Mouse (Mus musculus) urinary bladder, adult 2 months (tissue): ENCODE measurements around the gene Tmtc2. TPM values are rescaled to one million over a fixed set of nuclear protein-coding genes. Genes with fewer than 3 reads are reported as not detected.

ENCODE experiments used
- DNase-seq: peaks from one replicate; pipeline ENCODE4 v3.0.0; 2022; ENCODE audit warnings: low spot score
- polyA plus RNA-seq: library from polyadenylated mRNA; depleted of rRNA; stranded (reverse); fragments of >200 nt; gene quantifications from 2 replicates; pipeline ENCODE4 v1.2.3, GENCODE M21; 2012; rRNA removed

Tmtc2 gene
- polyA plus RNA-seq, result 5.4 and 5.9 TPM in 2 replicates

DNA sequence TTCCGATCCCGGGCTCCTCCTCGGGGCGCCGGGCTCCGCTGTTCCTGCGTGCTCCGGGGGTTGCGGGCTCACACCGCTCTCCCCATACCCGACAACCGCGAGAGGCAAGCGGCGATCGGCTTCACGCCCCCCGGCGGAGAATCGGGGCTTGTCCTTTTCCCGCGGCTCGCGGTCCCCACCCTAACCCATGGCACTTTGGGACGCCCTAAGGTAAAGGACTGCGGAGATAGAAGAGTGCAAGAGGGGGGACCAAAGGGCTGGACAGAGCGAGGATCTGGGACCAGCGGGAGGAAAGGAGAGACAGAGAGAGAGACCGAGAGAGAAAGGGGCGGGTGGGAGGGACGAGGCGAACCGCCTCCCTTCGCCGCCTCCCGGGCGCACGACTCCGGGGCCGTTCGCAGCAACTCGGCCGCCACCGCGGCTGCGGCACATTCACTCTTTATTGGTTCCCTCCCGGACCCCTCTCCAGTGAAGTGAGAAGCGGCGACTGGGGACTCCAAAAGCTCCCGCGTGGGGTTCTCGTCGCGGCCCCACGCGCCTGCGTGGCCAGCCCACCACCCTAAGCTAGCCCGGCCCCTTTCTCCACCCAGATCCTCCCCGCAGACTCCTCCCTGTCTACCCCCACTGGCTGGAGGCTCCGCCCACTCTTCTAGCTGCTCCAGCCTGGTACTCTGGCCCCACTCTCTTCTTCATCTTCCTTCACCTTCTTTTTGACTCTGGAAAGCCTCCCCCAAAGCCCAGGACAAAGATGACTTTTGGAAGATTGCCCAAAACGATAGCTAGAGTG is at the start of gene Tmtc2:
TSS of gene Tmtc2 (minus strand) at position 544 of the 787 bp plus-strand sequence.
- peak; percentile 79 for DNase-seq

DNA sequence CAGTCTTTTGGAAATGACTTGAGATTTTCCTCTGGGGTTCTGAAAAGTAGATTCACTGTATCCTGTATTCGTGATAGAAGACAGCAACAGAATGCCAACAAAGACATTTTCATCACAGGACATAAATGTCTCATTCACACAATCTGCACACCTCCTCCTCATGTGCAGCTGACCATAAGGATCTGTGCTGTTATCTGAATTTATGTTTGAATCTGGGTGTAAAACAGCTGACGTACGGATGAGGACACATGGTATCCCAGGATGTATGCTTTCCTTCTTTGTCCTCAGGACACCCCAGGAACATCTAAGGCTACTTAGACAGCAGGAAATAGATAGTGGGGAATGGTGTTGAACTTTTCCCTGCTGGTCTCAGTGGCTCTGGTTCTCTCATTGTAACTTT is 37.9 kb upstream of the Tmtc2 start:
- DNase-seq, result no peak

DNA sequence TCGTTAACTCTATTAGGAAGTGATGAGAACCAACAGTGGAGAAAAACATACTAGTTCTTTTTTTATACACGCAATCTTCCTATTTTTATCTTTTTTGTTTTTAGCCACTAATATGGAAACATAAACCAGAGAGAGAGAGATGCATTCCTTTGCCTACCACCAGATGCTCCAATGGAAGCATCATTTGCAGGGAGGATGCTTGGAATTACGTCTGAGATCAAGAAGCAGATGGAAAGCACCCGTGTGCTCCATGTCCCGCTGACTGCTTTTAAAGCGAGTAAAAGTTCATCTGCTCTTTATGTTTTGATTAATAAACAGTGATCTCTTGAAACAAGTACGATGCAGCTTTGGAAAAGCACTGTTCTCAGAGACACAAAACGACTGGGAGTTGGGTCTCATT is 24.6 kb upstream of the Tmtc2 start:
- no peak for DNase-seq

DNA sequence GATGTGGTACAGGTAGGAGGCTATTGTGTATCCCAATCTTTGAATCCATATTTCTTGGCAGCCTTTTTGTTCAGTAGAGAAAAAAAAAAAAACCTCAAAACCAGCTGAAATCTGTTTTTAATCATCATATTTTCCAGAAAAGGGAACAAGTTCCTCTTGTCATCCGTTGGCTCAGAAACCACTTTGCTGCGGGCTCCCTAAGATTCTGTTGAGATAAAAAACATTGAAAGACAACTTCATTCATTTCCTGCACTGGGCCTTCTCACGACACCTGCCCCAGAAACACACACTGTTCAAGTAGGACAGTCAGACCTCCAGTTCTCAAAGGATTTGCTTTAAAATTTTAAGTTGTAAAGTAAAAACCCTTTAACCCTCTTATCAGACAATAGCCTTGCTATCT is 23.0 kb upstream of the Tmtc2 start:
- no peak for DNase-seq

DNA sequence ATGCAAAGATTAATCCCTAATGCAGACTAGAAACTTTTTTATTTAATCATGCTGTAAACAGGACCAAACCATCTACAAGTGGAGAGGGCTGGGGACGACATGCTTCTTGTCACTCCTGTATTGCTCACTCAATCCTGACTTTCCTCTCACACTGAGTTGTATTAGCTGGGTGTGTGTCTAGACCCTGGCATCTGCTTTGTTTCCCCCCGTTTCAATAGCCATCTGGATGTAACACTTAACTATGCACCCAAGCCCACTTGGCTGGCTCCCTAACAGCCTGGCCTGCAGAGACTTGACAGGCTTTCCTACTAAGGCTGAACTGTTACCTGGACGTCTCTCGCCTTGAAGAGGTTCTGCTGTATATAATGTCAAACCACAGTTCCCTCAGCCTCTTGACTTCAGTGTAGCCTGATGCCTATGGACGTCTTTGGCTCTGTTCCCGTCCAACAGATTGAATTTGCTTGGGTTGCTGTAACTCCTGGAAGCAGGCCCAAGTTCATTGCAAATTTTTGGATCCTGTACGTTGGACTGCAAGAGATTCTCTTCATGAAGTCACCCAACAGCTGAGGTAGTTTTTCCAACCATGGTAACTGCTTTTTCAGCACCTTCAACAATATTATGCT is 21.3 kb upstream of the Tmtc2 start:
- DNase-seq, result no peak

DNA sequence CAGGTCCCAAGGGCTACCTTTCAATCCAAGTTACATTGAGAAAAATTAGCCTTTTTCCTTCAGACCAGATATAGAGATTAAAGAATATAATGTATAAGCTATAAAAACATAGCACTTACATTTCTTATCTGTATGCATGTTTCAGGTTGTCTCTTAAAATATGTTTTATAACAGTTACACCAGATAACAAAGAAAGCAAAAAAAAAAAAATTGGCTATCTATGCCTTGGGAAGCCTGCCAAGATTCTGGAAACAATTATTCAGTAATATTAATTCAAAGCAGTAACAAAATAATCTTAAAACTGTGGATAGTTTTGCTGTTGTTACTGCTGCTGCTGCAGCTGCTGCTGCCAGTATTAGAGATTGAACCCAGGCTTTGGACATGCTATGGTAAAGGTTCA is 13.9 kb upstream of the Tmtc2 start:
- no peak for DNase-seq

DNA sequence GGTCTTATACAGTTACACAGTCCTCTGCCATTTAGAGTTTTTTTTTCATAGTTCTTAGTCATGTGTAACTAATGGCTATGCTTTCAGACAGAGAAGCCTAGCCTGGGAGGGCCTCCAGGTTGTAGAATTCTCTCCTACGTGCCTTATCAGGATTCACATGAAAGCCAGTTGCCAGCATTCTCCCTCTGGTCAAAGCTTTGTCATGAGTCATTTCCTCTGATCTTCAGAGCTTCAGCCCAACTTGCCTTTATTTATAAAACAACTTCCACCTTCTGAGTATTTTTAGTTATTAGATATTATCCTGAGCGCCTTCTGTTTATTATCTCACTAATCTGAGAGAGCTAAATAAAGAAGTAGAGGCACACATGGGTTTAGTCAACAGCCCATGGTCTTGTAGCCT is 5.1 kb upstream of the Tmtc2 start:
- no peak for DNase-seq

DNA sequence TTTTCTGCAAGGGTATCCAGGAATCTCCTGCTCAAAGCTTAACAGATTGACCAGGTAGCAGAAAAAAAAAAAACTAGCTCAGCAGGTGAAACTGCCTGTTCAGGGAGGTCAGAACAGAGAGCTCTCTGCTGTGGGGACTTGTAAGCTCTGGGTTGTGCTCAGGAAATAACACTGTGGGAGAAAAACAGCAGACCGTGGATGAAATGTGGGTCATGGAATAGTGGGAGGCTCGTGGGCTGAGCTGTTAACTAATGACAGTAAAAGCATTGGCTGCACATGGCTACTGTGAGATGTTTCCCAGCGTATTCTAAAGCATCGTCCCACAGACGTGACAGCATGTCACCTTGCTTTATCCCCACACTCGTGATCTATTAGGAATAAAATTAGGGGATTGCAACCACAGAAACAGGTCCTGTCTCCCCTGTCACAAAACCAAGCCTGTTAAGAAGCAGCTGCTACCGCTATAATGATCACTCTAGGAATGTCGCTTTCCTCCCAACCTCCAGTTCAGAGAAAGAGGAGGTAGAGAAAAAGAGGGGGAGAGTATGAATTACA is 4.1 kb upstream of the Tmtc2 start:
- no peak for DNase-seq

DNA sequence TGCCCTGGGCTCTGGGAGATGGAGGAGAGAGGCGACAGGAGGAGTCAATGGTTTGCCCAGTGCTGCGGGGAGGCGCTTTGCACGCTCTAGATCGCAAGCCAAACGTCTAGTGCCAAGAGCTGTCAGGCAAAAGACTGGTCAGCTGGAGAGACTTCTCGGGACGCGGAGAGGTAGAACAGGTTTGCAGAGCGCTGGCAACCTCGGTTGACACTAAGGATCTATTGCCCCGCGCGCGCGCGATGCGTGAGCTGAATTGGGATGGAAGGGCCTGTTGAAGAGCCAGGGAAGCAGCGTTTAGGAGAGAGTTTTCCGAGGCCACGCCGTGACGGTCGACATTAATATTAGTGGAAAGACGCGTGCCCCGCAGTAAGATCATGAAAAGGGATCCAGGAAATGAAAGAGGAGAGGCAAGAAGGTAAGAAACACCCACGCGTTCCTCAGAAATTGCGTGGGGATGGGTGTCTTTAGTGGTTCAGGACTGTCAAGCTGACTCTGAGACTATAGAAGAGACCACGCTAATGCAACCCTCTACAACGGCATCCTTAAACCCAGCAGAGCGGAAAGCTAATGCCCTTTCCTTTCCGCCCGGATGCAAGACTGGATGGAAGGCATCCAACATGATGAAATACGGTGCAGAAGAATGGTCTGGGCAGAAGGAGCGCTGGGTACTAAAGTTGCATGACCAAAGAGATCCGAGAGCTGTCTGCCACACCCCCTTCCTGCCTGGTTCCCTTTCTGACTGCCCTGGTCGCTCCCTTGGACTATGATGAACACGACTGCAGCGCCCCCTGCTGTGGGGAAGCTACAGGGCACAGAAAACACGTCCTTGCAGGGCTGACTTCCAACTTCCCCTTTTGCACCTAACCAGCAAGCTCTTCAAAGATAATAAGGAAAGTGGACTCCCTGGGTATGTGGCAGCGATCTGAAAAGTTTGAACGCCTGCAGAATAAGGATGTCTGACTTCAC is 727 bp upstream of the Tmtc2 start:
- peak; percentile 91 for DNase-seq

DNA sequence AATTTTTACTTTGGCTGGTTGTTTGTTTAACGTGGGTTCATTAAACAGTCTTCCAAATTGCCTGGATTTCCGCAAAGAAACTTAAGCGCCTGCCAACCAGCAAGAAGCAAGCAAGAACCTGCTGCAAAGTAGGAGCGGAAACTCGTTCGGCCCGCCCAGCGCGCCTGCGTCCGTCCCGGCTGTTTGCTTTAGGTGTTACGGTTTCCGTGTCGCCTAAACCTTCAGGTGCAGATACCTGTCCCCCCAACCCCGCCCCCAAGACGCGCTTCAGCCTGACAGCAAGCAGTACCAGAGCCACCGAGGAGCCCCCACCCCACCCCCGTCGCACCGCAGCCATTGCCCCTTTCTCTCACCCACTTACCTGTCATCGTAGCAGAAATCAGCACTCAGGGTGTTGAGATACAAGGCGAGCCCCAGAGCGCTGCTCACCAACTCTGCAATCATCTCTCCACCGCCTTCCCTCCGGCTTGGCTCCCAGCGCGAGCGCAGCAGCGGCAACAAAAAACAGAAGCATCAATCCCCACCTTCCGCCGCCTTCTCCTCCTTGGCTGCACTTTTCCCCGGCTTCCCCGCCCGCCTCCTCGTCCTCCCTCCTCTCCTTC is 844 bp downstream of the Tmtc2 start:
- peak; percentile 56 for DNase-seq

DNA sequence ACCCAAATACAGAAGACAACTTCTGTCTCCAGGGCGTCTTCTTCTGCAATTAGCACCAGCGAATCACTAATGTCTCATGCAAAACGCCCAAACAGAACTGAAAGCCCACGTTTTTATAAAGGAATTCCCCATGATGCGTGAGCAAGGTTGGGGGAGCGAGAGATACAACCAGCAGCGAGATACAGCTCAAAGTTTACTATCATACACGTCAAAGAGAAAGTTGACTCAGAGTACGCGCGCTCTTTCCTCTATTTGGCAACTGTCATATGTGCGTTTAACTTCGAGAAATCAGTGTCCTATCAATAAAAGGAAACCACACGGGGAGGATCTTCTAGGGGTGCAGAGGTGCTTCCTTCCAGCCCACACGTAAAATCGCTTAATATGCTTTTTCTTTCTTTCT is 1.4 kb downstream of the Tmtc2 start:
- DNase-seq, result no peak

DNA sequence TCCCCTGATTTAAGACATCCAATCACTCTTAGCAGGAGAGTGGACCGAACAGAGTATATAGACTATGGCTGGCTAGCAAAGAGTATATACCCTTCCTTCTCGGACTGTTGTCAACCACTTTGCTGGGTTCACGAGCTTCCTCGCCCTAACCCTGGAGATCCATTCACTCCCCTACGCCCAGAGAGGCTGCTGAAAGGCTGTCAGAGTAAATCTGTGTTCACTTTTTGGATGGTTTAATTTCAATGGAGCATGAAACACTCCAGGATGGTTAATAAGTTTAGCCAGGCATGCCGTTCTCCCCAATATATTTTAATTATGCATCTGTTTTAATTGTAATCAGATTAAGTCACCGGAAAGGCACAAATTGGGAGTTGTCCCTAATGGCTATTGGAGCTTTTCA is 1.9 kb downstream of the Tmtc2 start:
- DNase-seq, result no peak

DNA sequence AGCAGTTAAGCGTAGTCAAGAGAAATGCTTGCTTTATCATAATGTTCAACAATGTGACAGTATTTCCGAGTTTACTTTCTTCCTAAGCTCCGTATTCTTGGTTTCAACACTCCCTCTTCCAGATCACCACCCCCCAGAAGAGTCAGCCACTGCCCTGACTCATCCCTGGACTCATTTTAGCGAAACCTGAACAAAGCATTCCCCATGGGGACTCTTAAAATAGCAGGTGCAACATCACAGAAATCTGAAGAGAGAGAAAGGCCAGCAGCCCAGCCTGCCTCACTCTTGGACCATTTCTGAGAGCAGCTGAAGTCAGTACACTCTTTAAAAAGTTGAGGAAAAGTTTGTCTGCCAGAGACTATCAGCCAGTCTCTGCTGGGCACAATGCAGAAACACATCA is 2.4 kb downstream of the Tmtc2 start:
- DNase-seq, result no peak

DNA sequence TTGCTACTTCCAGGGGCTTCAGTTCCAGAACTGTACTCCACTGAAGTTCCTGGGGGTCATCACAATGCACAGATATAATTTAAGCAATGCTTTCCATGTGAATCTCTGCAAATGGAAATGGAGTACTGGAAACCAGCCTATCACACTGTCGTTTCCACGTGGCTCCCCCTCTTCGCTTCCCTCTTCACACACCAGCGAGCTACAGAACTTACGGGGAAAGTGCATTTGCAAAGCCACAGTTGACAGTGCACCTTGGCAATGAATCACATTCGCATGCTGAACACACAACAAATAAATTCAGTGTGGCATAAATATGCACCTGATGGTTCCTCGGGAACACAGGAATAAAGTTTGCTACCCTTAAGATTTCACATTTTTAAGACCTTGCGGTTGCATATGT is 3.2 kb downstream of the Tmtc2 start:
- no peak for DNase-seq

DNA sequence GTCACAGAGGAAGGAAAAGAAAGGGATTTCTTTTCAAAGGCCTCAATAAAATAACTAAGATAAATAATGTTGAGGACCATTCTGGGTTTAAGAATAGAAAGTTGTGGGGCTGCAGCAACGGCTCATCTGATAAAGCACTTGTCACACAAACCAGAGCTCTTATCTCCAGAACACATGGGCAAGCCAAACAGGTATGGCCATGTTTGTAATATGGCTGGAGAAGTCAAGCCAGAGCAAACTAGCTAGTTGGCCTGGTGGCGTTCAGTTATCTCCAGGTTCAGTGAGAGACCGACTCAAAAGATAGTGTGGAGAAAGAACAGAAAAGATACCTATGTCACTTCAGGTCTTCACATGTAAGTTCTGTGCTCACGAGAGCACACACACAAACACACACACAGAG is 4.7 kb downstream of the Tmtc2 start:
- no peak for DNase-seq

DNA sequence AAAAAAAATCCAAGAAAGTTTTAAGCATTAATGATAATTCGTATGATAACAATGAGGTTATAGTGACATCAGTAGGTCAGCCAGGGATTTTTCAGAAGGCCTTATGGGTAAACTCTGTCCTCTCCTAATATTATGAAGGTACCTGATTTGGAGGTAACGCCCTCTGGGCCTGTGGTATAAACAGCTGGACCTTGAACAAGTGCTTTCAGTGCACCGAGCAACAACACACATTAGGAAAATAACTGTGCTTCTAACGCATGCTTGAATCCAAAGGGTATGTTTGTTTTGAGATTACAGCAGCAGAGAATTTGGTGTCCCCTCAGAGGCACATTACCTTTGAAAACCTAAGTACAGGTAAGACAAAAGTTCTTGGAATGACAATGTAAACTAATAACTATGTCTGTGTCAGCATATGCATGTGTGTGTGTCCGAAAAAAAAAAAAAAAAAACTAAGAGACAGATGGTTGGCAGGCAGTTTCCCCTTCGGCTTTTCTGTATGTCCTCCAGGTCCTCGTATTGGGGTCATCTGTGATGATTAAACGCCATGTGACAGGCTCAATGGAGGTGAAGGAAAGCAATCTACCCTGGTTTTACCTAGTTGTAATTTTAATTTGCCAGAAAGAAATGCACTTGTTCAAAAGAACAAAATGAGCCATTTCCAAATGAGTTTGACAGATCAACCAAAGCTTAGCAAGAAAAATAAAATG is 6.3 kb downstream of the Tmtc2 start:
- DNase-seq, result no peak

DNA sequence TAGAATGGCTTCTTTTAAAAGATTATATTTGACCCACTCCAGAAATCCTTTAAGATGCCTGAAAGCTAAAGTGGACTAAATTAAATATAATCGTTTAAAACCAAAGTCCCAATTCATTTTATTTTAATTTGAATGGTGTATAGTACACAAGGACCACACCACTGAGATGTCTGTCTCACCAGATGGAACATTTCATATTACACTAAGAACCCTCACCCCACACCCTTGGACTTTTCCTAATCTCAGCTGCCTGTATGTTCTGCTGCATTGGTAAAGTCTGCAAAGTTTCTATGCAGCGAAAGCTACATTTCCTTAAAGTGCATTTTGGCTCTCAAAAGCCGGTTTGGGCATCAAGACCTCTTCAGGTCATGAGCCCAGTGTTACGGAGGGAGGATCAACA is 12.7 kb downstream of the Tmtc2 start:
- DNase-seq, result no peak

DNA sequence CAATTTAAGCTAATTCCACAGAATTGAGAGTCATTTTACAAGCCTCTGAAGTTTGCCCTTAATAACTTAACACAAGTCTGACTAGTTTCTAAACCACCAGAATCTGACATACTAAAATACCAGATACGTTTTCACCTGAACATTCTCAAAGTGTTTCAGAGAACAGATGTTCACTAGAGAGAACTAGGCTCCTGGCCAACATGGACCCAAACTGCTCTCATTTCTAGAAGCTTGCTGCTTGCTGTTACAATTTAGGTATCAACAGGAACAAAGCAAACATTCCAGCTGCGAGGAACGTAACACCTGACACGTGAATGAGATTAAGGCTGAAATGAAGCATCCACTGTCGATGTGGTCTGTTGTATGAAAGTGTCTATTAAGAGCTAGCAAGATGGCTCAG is 16.7 kb downstream of the Tmtc2 start:
- no peak for DNase-seq

DNA sequence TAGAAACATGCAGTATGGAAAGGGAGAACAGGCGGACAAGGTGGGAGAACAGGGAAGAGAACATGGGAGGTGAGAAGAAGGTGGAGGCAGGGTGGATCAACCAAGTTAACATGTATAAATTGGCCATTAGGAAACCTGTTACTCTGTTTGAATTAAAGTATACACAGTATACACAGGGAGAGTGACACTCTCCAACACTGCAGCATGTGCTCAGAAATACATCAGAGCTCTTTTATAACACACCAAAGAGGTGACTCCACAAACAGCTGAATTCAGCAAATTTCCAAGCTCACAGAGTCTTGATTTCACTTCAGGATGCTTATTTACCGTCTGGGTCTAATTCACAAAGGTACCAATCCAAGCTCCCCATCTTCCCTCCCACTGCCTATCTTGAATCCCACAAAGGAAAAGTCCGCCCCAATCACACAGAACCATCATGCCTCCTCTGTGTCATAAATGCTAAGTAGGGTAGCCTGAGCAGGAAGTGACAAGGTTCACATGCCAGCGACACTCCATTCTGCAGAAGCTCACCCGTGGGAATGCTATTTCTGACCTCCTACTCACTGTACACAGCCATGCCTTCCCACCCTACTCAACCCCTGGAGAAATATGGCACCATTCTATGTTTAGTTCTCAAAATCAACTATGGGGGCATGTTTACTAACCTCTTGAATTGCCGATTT is 17.2 kb downstream of the Tmtc2 start:
- DNase-seq, result no peak

DNA sequence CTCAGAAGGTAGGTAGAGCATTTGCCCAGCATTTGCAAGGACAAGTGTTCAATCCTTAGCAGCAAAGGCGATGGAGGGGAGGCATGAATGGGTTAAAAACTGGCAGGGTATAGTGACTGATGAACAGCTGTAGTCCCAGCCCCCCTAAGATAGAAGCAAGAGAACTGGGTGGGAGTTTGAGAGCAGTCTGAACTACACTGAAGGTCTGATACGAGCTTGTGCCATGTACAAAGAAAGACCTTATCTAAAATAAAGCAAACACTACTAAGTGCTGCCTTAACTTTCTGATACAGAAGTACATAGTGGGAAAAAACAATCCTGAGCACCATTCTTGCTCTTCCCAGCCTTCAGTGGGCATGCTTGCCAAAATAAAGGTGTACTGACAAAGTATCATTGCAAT is 20.1 kb downstream of the Tmtc2 start:
- DNase-seq, result no peak

DNA sequence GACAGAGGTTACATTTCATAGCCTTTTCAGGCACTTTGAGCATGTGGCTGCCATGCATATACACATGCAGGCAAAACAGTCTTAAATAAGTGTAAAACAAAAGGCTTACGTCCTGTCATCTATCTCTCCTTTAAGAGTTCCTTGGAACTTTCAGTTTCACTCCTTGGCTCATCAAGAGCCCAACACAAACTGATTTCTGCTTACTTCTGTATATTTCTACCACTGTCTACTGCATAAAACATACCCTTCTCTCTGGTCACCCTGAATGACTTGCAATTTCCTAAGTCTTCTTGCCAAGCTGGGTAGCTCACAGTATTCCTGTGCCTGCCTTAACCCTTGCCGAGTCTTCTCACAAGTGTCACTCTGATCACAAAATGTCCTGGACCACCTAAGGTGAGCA is 26.2 kb downstream of the Tmtc2 start:
- no peak for DNase-seq
